Mouse (Mus musculus): ENCODE measurements around the gene Cebpe.

Gene Cebpe

DNA sequence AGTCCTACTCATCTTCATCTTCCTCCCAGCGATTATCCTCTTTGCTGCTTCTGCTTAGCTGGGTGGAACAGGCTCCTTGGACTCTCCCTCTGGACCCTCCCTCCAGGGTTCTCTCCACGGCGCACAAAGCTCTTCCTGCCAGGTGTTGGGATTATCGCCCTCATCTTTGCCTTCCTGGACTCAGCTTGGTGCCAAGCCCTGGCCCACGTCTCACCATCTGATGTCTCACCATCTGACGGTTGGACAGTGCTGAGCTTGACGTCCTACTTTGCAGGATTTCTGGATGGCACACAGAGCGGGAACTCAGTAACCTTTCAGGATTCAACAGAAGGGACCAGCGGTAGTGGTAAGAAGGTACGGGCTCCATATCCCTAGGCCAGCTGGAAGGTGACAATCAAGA is 9.7 kb upstream of the Cebpe start:
- no peak for DNase-seq (ENCODE audit: low read depth, low spot score)

DNA sequence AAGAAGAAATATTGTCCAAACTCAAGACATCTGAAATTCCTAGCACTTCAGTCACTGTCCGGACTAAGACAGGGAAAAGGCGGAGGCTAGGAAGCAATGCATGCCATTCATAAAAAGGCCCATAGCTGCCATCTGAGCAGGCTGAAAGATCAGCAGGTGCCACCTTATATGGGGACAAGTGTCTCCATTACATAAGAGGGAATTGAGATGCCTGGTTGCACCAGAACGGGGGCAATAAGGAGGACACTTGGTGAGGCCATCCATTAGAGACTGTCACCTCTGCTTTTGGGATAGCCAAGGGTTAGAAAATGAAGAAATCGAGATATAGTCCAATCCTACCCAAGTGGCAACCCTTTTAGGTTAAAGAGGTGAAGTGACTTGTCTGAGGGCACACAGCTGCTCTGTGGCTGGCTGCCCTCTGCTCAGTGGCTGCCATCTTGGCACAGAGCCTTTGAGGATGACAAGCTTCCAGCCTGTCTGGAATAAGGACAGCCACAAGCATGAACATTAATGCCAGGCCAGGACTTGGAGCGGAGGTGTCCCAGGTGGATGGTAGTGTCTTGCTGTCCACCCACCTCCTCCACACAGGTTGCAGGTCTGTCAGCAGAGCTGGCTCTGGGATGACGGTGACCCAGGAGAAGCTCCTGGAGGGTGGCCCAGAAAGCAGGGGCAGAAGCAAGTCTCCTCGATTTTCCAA is 8.8 kb upstream of the Cebpe start:
- no peak for DNase-seq (ENCODE audit: low read depth, low spot score)

DNA sequence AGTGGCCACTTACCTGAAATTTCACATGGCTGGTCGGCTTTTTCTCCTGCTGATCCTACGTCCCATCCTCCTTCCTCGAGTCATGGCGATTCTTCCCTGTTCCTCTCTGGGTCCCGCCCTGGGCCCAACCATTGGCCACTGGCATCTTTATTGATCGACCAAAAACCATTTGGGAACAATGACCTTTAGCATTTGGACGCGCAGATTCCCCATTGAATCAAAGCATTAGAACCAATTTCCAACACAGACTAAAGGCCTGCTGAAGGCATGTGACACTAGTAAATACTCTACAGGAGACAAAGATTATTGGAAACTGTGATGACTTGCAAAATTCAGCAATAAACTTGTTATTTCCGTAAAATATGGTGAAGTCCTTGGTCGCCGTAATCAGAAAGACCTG is 8.1 kb upstream of the Cebpe start:
- DNase-seq (ENCODE audit: low read depth, low spot score) = no peak

DNA sequence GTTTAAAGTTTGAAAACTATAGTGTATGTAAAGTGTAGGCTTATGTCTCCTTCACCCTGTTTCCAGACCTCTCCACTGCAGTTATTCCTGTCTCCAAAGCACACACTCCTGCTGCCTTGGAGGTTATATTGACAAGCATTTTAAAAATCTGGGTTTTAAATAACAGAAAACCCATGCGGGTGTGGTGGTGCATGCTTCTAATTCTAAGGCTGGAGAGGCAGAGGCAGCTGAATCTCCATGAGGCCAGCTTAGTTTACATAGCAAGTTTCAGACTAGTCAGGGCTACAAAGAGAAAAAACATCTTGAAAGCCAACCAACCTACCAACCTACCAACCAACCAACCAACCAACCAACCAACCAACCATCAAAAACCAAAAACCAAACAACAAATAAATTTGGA is 3.4 kb upstream of the Cebpe start:
- DNase-seq (ENCODE audit: low read depth, low spot score) = no peak

DNA sequence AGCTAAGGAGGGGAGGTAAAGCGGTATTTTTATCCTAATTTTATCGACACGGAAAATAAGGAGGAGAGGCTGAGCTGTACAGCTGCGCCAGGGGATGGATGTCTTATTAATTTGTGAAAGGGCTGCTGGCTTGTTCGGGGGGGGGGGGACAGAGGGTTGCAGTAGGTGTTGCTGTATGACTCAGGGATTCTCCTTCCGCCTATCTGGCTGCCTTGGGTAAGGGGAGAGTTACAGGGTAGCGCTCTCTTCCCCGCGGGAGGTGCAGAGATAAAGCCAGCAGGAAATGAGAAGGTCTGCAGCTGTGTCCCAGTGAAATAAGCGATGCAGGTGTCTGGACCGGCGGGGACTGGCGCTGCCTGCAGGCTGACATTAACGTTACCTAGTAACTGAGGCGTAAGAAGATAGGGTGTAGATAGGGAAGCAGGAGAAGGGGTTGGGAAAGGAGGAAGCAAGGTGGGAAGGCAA is 2.7 kb upstream of the Cebpe start:
- DNase-seq (ENCODE audit: low read depth, low spot score) = no peak

DNA sequence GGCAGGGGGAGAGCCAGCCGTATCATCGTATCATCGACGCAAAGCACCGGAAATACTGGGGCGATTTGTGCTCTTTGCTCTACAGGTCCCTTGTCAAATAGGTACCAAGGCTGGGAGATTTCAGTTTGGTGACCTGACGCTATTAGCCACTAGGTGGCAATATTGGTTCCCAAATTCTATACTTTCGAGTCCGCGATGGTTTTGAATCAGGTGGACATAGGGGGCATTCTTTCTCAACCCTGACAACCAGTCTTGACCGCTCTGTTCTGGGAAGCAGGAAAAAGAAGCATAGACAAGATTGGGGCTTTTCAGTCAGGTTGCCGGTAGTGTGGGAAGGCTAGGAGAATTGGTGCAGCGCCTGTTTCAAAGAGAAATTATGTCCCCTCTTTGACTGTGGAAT is 2.1 kb upstream of the Cebpe start:
- DNase-seq (ENCODE audit: low read depth, low spot score) = peak; percentile 70

DNA sequence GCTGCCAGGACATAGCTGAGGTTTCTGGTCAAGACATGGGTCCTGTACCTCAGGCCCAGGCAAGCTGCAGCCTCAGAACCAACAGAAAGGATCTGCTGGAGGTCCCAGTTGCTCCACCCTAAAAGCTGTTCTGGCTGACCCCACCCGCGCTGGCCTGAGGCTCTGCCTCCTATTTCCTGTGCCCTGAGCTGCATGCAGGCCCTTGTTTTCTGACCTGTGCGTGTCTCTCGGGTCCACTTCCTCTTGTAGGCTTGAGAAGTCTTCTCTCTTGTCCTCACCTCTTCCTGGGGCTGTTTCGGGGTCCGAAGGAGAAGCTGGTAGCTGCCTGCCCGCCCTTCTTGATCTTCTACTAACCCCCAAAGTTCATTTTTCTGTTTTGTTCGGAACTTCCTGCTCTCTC is 887 bp upstream of the Cebpe start:
- DNase-seq (ENCODE audit: low read depth, low spot score) = no peak

DNA sequence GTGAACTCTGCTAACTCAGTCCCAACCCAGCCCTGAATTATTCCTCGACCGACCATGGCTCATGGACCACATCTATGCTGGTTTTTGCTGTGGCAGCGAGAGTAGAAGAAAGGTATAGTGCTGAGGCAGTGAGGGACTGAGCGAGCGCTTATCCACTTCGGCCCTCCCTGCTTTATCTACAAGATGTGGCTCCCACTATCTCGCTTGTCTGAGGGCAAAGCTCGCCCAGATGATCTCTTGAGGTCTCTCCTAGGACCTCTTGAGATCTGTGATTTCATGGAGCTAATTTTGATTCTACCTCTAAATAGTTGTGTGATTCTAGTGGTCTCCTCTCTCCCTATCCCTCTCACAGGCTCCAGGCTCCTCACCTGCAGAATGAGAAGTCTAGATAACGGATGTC is 2.9 kb downstream of the Cebpe start:
- DNase-seq (ENCODE audit: low read depth, low spot score) = no peak

DNA sequence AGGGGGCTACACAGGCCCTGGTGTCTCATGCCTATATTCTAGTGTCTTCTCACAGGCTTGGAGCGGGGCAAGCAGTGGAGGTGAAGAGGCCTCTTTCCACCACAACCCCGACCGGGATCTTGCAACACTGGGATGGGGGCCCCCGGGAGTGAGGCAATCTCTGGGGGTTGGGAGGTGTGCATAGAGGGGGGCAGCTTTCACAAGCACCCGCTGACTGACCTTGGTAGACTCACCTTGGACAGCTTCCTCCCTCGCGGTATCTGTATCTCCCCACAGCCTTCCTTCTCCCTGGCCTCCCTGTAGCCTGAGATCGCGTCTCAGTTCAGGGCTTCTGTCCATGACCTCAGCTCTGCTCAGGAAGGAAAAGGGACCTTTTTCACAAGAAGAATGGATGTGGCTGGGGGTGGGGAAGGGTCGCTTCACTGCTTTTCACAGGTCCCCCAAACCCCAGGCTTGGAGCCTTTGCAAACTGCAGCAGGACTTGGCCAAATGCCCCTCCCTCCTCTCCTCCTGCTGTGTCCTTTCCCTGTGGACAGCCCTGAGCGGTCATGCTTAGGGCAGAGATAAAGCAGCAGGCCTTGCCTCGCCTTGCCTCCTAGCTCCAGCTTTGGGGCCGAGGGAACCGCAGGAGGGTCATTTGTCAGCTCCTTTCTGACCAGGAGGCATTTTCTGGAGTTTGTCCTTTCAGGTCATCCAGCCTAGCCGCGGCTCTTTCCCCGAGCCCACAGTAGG is 5.2 kb downstream of the Cebpe start:
- no peak for DNase-seq (ENCODE audit: low read depth, low spot score)

DNA sequence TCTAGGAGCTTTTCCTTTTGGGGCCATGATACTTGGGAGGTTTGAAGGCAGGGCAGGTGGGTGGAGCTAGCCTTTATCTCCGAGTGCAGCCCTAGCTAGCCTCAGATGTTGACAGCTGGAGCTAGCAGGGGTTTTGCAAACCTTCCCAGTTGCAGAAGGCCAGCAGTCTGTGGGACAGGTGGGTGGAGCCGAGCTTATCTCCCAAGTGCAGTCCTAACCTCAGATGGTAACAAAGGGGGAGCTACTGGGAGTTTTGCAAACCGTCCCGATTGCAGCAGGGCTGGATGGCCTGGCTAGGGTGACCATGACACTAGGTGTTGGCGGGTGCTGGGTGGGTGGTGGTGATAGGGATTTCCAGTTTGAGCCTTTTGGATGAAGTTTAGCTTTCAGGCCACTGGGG is 6.1 kb downstream of the Cebpe start:
- DNase-seq (ENCODE audit: low read depth, low spot score) = no peak

DNA sequence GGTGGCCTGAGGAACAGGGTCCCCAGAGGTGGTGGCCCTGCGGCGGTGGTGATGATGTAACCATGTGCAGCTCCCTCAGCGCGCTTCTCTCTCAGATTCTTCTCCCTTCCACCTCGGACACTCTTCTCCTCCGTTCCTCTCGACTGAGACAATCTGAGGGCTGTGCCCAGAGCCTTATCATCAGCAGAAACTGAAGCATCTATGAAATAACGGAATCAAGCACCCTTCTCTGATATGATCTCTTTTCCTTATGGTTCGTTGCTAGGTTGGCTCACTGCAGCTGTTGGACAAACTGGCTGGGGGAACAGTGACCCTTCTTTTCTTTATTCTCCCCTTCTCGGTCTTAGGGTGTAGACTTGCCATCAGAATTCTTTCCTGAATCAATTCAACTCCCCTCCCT is 8.8 kb downstream of the Cebpe start:
- DNase-seq (ENCODE audit: low read depth, low spot score) = no peak

DNA sequence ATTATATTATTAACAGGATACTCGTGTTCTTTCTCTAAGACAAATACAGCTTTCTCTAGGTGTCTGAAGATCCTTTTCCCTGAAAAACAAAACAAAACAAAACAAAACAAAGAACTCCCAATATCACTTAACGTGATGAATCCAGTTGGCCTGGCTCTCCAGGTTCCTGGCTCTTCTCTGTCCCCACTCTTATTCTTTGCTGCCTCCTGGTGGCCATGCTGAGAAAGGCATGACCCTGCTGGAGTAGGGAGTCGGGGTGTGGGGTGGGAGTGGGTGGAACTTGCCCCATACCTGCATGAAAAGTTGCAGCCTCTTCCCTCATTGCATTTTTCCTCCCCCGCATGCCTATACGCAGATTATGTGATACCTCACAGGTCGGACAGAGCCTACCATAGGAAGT is 10.7 kb downstream of the Cebpe start:
- peak; percentile 74 for DNase-seq (ENCODE audit: low read depth, low spot score)

DNA sequence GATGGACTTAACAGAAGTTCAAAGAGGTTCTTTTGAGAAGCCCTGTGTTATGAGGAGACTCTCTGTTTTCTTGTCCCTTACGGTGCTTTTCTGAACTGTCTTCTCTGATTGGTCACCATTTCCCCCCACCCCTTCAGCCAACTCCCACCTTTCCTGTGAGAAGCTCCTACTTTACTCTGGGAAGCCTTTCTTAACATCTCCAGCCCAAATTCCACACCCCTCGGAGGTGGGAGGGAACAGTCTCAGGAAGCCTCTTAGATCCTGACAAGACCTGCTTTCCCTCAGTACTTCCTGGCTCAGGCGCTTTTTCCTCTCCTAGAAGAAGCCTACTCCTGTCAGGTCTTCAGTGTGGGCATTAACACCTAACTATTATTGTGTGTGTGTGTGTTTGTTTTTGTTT is 12.4 kb downstream of the Cebpe start:
- no peak for DNase-seq (ENCODE audit: low read depth, low spot score)

DNA sequence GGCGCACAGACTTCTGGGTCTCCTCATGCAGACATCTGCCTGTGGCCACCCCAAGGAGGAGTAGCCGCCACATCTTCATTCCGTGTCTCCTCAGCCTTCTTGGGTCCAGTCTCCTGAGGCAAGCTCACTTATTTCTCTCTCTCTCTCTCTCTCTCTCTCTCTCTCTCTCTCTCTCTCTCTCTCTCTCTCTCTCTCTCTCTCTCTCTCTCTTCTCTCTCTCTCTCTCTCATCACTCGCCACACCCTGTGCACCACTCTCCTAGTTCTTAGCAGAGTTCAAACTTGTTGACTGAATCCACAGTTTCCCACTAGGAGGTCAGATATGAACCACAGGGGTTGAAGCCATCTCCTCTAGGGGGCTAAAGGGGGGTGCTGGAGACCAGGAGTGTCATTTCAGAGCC is 13.2 kb downstream of the Cebpe start, which contains the start of gene Gm29776:
Gene Gm29776, minus strand, starts transcription at position 101 of the 400 bp plus-strand sequence.
- no peak for DNase-seq (ENCODE audit: low read depth, low spot score)

DNA sequence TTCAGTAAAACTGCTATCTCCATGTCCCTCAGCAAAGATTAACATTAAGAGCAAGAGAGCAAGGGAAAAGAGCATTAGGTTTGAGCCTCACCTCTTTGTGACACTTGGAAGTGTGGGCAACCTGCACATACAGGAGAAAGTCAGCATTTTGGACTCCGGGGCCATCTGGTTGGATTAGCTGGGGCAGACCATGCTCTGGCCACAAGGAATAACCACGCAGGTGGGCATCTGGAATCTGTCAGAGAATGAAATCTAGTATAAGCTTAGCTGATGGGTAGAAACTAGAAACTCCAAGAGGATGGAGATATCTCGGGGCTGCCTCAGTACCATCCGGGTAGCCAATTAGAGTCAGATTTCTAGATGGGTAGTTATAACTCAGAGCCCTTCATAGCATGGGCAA is 15.2 kb downstream of the Cebpe start:
- no peak for DNase-seq (ENCODE audit: low read depth, low spot score)

DNA sequence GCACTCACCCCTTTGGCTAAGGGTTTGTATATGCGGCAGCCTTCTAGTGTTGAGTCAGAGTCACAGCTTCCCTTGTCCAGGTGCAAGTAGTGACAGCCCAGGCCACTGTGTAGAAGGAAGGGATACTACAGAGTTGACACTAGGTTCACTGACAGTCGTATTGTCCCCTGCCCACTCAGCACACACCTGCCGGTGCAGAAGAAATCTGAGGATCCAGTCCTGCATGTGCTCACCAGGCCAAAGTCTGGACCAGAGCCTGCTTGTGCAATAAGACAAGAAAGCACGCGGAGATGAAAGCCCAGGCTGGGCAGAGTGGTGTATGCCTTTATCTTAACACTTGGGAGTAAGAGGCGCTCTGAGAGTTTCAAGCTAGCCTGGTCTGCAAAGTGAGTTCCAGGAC is 16.9 kb downstream of the Cebpe start:
- DNase-seq (ENCODE audit: low read depth, low spot score) = no peak

DNA sequence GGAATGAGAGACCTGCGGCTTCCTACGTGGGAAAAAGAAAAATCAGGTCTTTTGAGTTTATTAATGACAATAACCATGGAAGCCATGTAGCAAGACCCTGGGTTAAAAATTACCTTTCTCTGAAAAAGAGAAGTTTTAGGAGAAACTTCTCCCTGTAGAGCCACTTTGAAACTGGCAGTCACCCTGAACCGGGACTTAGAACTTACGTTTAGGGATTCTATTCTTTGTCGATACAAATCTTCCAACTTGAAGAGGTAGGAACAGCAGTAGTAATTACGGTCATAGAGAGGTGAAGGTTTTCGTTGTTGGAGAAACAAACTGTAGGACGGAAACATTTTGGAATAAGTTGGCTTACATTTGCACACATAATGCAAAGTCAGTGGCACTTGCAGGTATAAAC is 24.7 kb downstream of the Cebpe start:
- no peak for DNase-seq (ENCODE audit: low read depth, low spot score)

DNA sequence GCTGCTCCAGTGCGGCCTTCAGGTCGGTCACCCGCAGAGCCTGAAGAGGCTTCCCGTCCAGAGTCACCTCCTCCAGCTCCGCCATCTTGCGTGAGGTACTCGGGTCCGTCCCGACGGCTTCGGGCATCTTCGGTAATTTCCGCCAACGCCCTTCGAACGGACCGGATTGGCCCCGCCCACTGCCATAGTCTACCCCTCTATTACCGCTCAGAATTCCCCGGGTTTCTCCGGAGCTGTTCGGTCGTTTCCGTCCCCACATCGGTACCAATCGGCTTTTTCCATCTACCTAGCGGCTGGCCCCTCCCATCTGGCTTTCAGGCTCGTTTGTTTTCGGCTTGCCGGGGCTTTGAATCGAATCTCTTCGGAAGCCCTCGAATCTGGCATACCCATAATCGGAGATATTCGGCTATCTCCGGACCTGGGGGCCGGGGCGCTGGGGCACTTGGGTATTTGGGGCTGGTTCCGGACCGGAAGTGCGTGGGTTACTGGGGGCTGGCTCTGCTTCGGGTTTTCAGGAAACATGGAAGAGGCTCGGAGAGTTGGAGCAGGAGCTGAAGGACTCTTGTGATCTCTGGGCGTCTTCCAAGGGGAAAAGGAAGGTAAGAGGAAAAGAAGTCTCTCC is 25.3 kb downstream of the Cebpe start, which contains the start of gene Acin1:
Gene Acin1, minus strand, starts transcription at position 410 of the 622 bp plus-strand sequence.
- DNase-seq (ENCODE audit: low read depth, low spot score) = peak; percentile 100

DNA sequence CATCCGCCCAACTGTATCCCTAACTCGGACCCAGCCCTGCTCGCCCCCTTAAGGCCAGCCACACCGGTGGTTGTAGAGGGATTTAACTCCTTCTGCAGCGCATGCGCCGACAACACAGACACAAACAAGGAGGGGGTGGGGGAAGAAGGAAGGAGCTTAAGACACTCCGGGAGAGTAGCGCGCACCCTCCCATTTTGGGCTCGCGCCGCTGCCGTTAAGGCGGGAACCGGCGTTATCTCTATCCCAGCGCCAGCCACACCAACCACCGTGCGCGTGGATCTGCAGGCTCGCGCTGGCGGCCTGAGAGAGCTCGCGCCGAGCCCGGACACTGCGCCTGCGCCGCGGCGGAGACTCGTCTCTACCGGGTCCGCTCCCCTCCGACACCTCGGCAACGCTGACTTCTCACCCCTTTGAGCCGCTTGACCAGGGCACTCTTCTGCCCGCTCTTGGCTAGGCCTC is 25.9 kb downstream of the Cebpe start, which contains the start of gene 1700123O20Rik:
Gene 1700123O20Rik, plus strand, starts transcription at position 154 of the 459 bp plus-strand sequence.
- DNase-seq (ENCODE audit: low read depth, low spot score) = peak; percentile 75

DNA sequence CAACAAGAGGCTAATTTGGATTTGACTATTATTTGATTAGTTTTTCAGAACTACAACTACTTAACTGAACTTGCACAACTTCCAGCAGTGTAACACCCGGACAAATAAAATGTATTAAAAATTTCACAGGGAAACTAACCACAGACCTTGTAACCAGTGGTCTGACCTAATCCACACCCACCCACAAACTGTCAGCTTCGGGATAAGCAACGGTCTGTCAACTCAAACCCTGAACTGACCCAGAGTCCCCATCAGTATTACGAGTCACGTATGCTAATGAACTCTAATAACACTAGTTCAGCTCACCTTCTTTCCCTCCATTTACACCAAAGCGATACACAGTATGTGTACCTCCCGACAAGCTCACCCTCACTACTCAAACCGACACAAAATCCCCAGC is 26.5 kb downstream of the Cebpe start:
- DNase-seq (ENCODE audit: low read depth, low spot score) = no peak

DNA sequence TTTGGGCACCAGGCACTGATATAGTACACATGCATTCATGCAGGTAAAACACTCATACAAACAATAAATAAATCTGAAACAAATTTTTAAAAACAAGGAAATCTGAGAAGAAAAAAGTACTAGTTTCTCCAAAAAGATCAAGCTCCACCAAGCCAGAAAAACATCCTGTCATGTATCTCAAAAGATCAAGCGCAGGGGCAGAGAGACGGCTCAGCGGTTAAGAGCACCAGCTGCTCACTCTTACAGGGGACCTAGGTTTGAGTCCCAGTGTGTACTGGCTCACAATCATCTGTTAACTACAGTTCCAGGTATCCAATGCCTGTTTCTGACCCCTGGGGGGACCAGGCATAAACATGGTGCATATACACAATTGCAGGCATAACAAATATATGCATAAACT is 29.6 kb downstream of the Cebpe start:
- no peak for DNase-seq (ENCODE audit: low read depth, low spot score)

DNA sequence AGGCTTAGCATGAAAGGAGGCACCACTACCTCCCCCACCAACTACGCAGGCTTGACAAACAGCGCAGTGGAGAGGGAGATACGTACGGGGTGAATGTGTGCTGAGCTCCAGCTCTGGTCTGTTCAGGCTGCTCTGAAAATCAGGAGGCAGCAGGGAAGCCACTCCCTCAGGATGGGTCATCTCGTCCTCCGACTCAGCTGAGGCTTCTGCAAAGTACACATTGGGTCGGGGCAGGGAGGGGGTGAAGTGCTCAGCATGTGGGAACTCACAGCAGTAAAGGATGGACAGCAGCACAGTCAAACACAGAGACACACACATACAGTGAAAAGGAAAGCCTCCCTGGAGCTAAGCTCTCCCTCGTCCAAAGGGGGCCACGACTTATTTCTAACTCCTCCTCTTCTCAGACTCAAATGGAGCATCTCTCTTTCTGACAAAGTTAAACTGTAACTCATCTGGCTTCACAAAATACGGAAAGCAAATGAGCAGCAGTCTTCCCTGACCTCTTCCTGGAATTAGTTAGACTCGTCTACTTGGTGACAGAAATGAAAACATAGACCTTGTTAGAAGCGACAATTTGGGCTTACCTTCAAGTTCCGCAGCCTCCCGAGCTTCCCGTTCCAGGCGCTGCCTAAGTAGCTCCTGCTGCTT is 33.2 kb downstream of the Cebpe start:
- DNase-seq (ENCODE audit: low read depth, low spot score) = no peak
